Mouse (Mus musculus) stomach, postnatal 0 days (tissue): ENCODE data around the gene Ppp5c. TPM values are rescaled to one million over a fixed set of nuclear protein-coding genes. Genes with fewer than 3 reads are reported as not detected.

Experiments used
- ATAC-seq: fragments of 200-750 bp; cut with Nextera tagmentation; 2 replicates; pipeline ENCODE4 v1.8.0; 2017; ENCODE audit not compliant: low FRiP score, low TSS enrichment
- DNase-seq: peaks from one replicate; pipeline ENCODE4 v3.0.0-alpha.2; 2016; ENCODE audit warnings: low spot score
- H3K27ac ChIP-seq: fragments of 300-500 bp; sonication (generic); replicated peaks from 2 replicates; pipeline ENCODE4 v1.5.1; 2014; ENCODE audit warnings: mild to moderate bottlenecking, control low read depth
- H3K27me3 ChIP-seq: fragments of 300-500 bp; sonication (generic); 2 replicates; pipeline ENCODE4 v1.6.1; 2014; ENCODE audit warnings: low read length; ENCODE audit not compliant: control insufficient read depth, insufficient read depth
- H3K36me3 ChIP-seq: fragments of 300-500 bp; sonication (generic); 2 replicates; pipeline ENCODE4 v1.6.1; 2014; ENCODE audit warnings: low read length, mixed read lengths; ENCODE audit not compliant: control insufficient read depth, insufficient read depth
- H3K4me1 ChIP-seq: fragments of 300-500 bp; sonication (generic); replicated peaks from 2 replicates; pipeline ENCODE4 v1.6.1; 2014; ENCODE audit warnings: antibody characterized with exemption; ENCODE audit not compliant: control insufficient read depth, insufficient read depth
- H3K4me2 ChIP-seq: fragments of 300-500 bp; sonication (generic); replicated peaks from 2 replicates; pipeline ENCODE4 v1.6.1; 2014; ENCODE audit warnings: low read depth, mild to moderate bottlenecking, control low read depth, moderate library complexity
- H3K4me3 ChIP-seq: fragments of 300-500 bp; sonication (generic); 2 replicates; pipeline ENCODE4 v1.5.1; 2014; ENCODE audit warnings: low read depth, low read length, control low read depth
- H3K9ac ChIP-seq: fragments of 300-500 bp; sonication (generic); 2 replicates; pipeline ENCODE4 v1.6.1; 2014; ENCODE audit warnings: mild to moderate bottlenecking, low read length, control low read depth, mixed read lengths
- H3K9me3 ChIP-seq: fragments of 300-500 bp; sonication (generic); 2 replicates; pipeline ENCODE4 v1.6.1; 2016; ENCODE audit warnings: low read length; ENCODE audit not compliant: control insufficient read depth
- CTCF ChIP-seq: IDR thresholded peaks from 2 replicates; pipeline ENCODE4 v1.5.1; 2016; ENCODE audit warnings: antibody characterized with exemption, low read depth, mild to moderate bottlenecking, moderate library complexity
- EP300 ChIP-seq: optimal IDR thresholded peaks from 2 replicates; pipeline ENCODE3; 2016; ENCODE audit warnings: antibody characterized with exemption
- WGBS: fragments of 180-500 bp; shearing (Covaris S2); extraction: QIAGEN DNeasy Blood & Tissue Kit; methylation state at CpG from one replicate; pipeline ENCODE4 v1.1.7; 2014; 5-methylcytosine and 5-hydroxymethylcytosine counted together
- polyA plus RNA-seq: library from polyadenylated mRNA; unstranded; fragments of >200 nt; fragmentation: Nextera tagmentation; extraction: Ambion mirVana; gene quantifications from 2 replicates; pipeline ENCODE4 v1.2.1, GENCODE M21; 2015

Ppp5c gene
- polyA plus RNA-seq, 1 experiment from 2014 or later: 51.6 TPM

DNA sequence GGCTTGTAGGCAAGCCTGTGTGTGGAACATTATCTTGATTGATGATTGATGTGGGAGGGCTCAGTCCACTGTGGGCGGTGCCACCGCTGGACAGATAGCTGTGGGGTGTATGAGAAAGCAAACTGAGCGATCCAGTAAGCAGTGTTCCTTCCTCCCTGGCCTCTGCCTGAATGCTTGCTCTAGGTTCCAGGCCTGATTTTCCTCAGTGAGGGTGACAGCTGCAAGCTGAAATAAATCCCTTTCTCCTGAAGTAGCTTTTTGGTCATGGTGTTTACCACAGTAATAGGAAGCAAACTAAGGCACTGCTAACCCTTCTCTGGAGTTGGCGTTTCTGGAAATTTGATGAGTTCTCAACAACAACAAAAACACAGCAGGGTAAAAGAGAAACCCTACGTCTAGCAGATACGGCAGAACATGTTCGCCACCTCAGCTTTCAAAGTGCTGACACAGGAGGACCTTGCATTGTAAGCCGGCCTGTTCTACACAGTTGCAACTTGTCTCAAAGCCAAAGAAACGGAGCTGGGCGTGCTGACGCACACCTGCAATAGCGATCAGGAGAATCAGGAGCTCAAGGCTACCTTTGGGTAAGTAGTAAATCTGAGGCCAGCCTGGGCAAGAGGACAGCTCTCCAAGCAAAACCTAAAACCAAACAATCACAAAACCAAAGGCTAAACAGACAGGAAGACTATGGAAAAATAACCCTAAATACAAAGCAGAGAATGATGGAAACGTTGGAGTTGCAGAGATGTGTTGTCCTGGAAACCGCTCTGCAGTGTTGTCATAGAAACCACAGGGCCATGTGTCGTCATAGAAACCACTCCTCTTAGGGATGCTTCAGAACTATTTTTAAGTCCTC is 71.1 kb downstream of the Ppp5c start:
- Histone ChIP-seq H3K27me3 (no peaks in the 10 kb centered on the region), H3K9ac (no peak overlapping the region), H3K4me2 (no peak overlapping the region), H3K9me3 (no peaks in the 10 kb centered on the region), H3K4me1 (no peaks in the 10 kb centered on the region), H3K36me3 (no peaks in the 10 kb centered on the region), H3K27ac (no peak overlapping the region), H3K4me3 (no peak overlapping the region)
- TF ChIP-seq EP300 (no peak), CTCF (no peak)
- no peak for ATAC-seq
- 52% methylated on average over 15 of the region's 15 CpGs for WGBS
- DNase-seq: no peak

DNA sequence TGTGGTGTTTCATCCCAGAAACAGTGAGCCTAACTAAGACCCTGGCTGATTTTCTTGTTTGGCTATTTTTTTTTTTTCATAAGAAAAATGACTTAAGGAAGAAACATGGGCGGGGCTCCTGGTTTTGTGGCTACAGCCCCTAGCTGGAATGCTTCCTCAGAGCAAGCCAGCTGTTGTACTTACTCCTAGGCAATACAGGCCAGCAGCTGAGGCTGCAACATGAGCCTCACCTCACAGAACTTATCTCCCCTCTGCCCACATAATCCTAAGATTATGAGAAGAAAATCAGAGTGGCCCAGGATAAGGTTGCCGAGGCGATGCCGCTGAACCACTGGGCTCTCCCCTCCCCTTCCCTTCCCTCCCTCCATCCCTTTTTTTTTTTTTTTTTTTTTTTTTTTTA is 72.0 kb downstream of the Ppp5c start:
- Histone ChIP-seq H3K4me3 (no peak overlapping the region), H3K9me3 (no peaks in the 10 kb centered on the region), H3K36me3 (no peaks in the 10 kb centered on the region), H3K4me1 (no peaks in the 10 kb centered on the region), H3K27me3 (no peaks in the 10 kb centered on the region), H3K27ac (no peak overlapping the region), H3K9ac (no peak overlapping the region), H3K4me2 (no peak overlapping the region)
- DNase-seq (no peak), ATAC-seq (no peak)
- no peak for TF ChIP-seq CTCF
- TF ChIP-seq EP300: no peak
- WGBS: 68% methylated on average over 4 of the region's 4 CpGs

Other genes starting within 250 kb of the Ppp5c start
- gene Slc1a5, start 246.6 kb downstream of the Ppp5c start, polyA plus RNA-seq: 48.6 and 53.5 TPM in 2 replicates
- gene Strn4, start 212.0 kb downstream of the Ppp5c start, polyA plus RNA-seq: 45.1 and 45.2 TPM in 2 replicates
- gene Fkrp, start 211.2 kb downstream of the Ppp5c start, polyA plus RNA-seq: 14.2 and 14.5 TPM in 2 replicates
- 7.5 and 8.8 TPM in 2 replicates for gene Prkd2, start 185.0 kb downstream of the Ppp5c start, polyA plus RNA-seq
- 3.5 and 5.1 TPM in 2 replicates for gene Dact3, start 152.6 kb downstream of the Ppp5c start, polyA plus RNA-seq
- gene Gng8, start 136.1 kb downstream of the Ppp5c start, polyA plus RNA-seq: 7.3 and 7.4 TPM in 2 replicates
- 1.5 and 1.6 TPM in 2 replicates for gene Ptgir, start 121.4 kb downstream of the Ppp5c start, polyA plus RNA-seq
- 49.1 and 58.7 TPM in 2 replicates for gene Calm3, start 103.8 kb downstream of the Ppp5c start, polyA plus RNA-seq
- gene Pnmal2, start 83.2 kb downstream of the Ppp5c start, polyA plus RNA-seq: 4.7 and 4.8 TPM in 2 replicates
- gene Pnmal1, start 68.2 kb downstream of the Ppp5c start, polyA plus RNA-seq: 1.7 and 1.8 TPM in 2 replicates
- 0.15 and 0.16 TPM in 2 replicates for gene Gm42372, start 44.8 kb downstream of the Ppp5c start, polyA plus RNA-seq
- 4.7 and 6.7 TPM in 2 replicates for gene Ccdc8, start 35.2 kb downstream of the Ppp5c start, polyA plus RNA-seq
- 3.4 and 4.0 TPM in 2 replicates for gene Hif3a, start 34.5 kb upstream of the Ppp5c start, polyA plus RNA-seq
- gene Psg16, start 46.1 kb upstream of the Ppp5c start, polyA plus RNA-seq: 0.05 and 0.12 TPM in 2 replicates
- not detected in 2 replicates for gene Ceacam3, start 122.4 kb upstream of the Ppp5c start, polyA plus RNA-seq
- not detected in 2 replicates for gene Psg29, start 175.6 kb upstream of the Ppp5c start, polyA plus RNA-seq